Mouse (Mus musculus) CD8-positive naive resting alpha-beta T cell, adult 2 months (primary cell): ENCODE measurements around the gene Tln1.
"Not testable (repeated sequence)": the region's sequence is repeated elsewhere in the genome, so short reads cannot be mapped to it uniquely, and the experiment has no call there.

Source experiments
- DNase-seq, 2 experiments: peaks; one replicate each; pipeline ENCODE4 v3.0.0; 2022; ENCODE audit warnings: low read depth in 2 of 2, low spot score in 2 of 2

Gene Tln1

GRCm38 (mm10) chr4:43506536-43507185, 55.8 kb downstream of the Tln1 start, which contains the start of gene Car9:
Gene Car9, plus strand, starts transcription at chr4:43506966.
- no peak for DNase-seq

DNA sequence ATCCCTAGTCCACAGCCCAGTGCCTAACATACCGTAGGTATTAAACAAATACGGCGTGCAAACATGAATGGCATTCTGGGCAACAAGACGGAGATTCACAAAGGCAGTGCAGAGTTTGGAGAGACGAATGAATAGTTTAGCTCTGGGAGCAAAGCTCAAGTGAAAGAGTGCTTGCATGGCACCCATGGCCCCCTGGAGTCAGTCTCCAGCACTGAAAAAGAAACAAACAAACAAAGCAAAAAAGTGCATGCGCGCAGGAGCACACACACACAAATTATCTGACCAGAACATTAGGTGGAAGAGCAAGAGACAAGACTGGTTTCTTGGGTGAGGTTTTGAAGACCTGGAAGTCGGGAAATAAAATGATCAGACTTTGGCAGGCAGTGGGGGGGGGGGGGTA, 56.4 kb downstream of the Tln1 start:
- DNase-seq, result no peak

GRCm38 (mm10) chr4:43504269-43504668, 58.2 kb downstream of the Tln1 start:
- DNase-seq, result no peak

- DNase-seq, result no peak
These were observed 59.0 kb downstream of the Tln1 start for GRCm38 (mm10) chr4:43503506-43503905.

GRCm38 (mm10) chr4:43503041-43503440, 59.5 kb downstream of the Tln1 start:
- no peak for DNase-seq

GRCm38 (mm10) chr4:43499407-43500333, 62.8 kb downstream of the Tln1 start, which contains the start of gene Arhgef39:
Gene Arhgef39, minus strand, starts transcription at chr4:43499695.
- peak in 1 of 2 experiments; percentile 33 for DNase-seq

DNA sequence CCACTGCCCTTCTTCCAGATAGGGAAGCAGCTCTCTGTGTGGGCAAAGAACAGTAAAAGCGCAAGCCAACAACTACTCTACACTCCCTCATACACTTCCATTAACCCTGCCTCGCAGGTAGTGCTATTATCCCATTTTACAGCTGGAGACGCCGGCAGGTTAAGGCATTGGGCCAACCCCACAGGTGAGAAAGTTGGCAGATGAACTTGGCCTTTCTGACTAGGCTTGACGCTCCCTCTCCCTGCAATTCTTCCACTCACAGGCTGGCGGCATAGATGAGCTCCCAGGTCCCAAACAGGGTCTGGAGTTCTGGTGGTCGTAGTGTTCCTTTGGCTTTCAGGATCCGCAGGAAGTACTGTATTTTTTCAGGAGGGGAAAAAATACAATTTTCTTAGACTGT, 63.5 kb downstream of the Tln1 start:
- DNase-seq, result no peak

GRCm38 (mm10) chr4:43497946-43498345, 64.5 kb downstream of the Tln1 start:
- DNase-seq, result no peak

DNA sequence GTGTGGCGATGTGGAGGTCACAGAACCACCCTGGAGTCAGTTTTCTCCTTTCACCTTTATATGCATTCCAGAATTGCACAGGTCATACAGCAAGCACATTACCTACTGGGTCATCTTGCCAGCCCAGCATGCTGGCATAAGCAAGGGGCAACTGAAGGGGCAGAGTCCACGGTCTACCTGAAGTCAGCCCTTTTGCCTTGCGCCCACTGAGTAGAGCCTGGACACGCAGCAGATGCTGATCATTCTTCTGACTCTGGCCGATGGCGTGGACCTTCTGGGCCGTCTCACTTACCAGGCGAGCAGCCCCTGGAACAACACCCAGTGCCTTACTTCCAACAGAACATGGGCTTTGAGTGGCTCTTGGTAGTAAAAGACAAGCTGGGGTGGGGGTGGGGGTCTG, 65.1 kb downstream of the Tln1 start:
- DNase-seq, result no peak

- DNase-seq, result no peak
These were observed 65.9 kb downstream of the Tln1 start for GRCm38 (mm10) chr4:43496587-43496986.

DNA sequence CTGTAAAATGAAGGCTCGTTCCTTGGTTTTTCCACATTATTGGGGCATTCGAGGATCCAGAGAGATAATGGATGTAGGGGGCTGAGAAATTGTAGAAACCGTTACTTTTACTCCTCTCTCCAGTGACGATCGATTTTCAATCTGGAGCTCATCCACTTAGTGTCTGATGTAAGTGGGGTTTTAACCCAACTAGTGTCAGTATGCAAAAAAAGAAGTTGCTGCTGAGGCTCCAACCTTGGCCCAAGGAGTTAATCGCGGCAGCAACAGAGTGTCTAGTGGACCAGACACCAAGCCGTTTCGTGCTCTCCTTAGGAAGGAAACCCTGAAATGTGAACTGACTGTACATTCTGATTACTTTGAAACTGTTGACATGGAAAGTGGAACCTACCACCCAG, 68.6 kb downstream of the Tln1 start:
- no peak for DNase-seq

- DNase-seq, result peak; percentile 99
These were observed 69.2 kb downstream of the Tln1 start for GRCm38 (mm10) chr4:43493186-43493845.

DNA sequence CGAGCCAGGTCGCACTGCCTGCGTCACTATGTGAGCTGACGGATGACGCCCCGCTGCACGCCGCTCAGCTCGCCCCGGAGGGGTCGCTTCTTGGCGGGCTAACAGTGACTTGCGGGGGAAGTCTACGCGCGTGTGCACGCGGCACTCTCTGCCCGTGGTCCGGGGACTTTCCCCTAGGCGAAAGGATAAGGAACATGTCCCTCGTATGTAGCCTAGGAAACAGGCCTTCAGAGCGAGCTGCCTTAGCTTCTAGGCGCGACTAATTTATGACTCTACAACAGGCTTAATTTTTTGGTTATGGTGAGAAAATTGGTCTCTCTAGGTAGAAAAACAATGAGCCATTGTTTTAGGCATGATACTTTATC, 69.7 kb downstream of the Tln1 start, which contains the start of gene Ccdc107:
TSS of gene Ccdc107 (plus strand) at position 80 of the 365 bp plus-strand sequence.
- peak; percentile 89 to 93 for DNase-seq

DNA sequence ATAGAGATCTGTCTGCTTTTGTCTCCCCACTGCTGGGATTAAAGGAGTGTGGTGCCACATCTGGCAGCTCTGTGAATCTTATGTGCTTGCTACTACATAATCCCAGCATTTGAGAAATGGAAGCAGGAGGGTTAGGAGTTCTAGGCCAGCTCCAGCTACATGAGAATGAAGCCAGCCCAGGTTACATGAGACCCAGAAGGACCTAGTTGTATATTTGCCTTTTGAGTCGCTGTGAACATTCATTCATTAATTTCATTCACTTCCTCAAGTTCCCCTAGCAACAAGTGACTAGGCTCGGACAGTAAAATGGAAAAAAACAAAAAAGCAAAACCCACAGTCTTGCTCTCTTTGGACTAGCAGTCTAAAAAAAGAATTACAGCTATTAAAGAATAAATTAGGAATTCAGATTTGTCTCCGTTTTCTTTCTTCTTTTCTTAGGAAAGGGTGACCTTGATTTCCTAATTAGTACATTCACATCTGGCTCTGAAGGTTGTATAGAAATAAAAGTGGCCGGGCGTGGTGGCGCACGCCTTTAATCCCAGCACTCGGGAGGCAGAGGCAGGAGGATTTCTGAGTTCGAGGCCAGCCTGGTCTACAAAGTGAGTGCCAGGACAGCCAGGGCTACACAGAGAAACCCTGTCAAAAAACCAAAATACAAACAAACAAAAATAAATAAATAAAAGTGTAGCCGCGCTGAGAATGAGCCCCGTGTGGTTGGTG, 70.2 kb downstream of the Tln1 start:
- peak in 1 of 2 experiments; percentile 35 for DNase-seq

GRCm38 (mm10) chr4:43490801-43491200, 71.7 kb downstream of the Tln1 start:
- no peak for DNase-seq

DNA sequence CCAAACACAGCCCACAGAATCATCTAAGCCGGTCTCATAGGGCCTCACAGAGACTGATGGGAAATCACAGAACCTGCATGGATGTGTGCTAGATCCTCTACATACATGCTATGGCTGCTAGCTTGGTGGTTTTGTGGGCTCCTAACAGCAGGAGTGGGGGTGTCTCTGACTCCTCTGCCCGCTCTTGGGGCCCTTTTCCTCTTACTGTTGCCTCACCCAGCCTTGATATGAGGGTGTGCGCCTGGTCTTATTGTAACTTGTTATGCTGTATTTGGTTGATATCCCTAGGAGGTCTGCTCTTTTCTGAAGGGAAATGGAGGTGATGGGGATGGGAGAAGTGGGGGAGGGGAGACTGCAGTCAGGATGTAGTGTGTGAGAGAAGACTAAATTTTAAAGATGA, 72.9 kb downstream of the Tln1 start:
- no peak for DNase-seq

GRCm38 (mm10) chr4:43485666-43486065, 76.8 kb downstream of the Tln1 start:
- not testable (repeated sequence) for DNase-seq

DNA sequence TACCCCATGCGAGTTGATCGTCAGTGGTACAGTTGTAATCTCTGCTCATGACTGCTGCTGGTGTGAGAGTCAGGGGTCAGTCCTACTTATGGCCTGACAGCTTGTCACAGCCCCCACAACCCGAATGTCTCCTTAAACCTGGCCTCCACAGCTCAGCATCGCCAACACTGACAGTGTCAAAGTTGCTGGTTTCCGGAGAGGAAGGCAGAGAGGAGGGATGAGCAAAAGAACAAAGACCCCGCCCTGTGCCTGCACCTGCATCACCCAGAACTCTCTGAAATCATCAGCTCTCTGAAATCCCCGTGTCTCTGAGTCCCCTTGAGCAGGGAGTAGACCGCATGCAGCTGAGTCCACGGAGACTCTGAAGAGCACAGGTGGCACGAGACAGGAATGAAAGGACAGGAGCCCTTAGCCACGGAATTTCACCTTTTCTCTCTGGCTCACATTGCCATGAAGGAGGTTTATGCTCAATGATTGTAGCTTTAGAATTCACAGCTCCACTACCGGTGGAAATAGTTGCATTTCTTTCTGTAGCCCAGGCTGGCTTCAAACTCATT, 78.9 kb downstream of the Tln1 start, which contains the start of gene Sit1:
TSS of gene Sit1 (minus strand) at position 200 of the 557 bp plus-strand sequence.
- DNase-seq, result peak; percentile 61 to 62

- DNase-seq, result no peak
These were observed 79.9 kb downstream of the Tln1 start for GRCm38 (mm10) chr4:43482591-43482990.

DNA sequence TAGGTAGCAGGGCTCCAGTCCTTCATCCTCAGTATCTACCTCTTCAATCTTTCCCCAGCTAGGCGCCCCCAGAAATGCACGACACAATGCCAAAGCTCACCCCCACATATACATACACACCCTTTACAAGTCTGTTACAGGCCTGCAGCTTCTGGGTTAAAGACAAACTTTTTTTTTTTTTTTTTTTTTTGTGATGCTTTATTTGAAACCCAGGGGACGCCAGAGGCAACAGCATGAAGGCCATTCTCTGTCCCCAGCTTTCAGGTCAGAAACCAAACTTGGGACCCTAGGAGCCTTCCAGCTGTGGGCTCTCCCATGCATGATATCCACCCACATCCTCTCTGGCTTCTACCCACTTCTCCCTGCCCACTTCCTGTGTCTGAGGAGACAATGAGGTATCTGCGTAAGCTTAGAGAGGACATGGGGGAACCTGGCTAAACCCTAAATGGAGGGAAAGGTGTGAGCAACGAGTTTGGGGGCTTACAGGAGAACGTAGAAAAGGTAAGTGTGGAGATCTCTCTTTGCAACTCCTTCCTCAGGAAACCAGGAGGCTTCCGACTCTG, 80.5 kb downstream of the Tln1 start:
- peak in 1 of 2 experiments; percentile 54 for DNase-seq
